Mouse (Mus musculus): Measurements from ENCODE around the gene Arxes2.

GRCm38 (mm10) chrX:135974424-135975225 lies 19.0 kb upstream of the Arxes2 start:
- TF ChIP-seq CTCF (IDR thresholded peaks at IDR 0.05; ENCODE audit: insufficient read depth, low read depth, low read length) (no peak), POLR2A (IDR thresholded peaks at IDR 0.05; ENCODE audit: insufficient read depth, low read depth, low read length) (no peak)

Data from olfactory bulb, adult 2 months (tissue).